Mouse (Mus musculus): ENCODE measurements around the gene Kctd6. TPM values are rescaled to one million over a fixed set of nuclear protein-coding genes. Genes with fewer than 3 reads are reported as not detected.

Gene Kctd6
- 1.6 TPM in 2 replicates for polyA plus RNA-seq (2012; rRNA removed)

DNA sequence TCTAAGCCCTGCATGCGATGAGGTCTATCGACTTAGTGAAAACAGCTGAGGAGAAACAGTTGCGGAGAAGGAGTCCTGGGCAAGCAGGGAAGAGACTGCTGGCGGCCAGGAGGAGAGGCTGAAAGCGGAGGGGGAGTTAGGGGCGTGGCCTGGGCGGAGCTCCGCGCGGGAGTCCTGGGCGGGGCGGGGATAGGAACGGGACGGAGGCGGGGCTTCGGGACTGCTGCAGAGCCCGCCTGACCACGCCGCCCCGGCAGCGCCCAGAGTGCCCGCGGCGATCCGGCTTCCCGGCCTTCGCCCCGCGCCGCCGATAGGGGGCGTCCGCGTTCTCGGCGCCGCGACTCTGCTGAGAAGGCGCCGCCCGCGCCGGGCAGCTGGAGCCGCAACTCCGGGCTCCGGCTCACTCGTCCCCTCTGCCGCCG lies at the start of gene Kctd6:
TSS of gene Kctd6 (plus strand) at position 338 of the 422 bp plus-strand sequence.

DNA sequence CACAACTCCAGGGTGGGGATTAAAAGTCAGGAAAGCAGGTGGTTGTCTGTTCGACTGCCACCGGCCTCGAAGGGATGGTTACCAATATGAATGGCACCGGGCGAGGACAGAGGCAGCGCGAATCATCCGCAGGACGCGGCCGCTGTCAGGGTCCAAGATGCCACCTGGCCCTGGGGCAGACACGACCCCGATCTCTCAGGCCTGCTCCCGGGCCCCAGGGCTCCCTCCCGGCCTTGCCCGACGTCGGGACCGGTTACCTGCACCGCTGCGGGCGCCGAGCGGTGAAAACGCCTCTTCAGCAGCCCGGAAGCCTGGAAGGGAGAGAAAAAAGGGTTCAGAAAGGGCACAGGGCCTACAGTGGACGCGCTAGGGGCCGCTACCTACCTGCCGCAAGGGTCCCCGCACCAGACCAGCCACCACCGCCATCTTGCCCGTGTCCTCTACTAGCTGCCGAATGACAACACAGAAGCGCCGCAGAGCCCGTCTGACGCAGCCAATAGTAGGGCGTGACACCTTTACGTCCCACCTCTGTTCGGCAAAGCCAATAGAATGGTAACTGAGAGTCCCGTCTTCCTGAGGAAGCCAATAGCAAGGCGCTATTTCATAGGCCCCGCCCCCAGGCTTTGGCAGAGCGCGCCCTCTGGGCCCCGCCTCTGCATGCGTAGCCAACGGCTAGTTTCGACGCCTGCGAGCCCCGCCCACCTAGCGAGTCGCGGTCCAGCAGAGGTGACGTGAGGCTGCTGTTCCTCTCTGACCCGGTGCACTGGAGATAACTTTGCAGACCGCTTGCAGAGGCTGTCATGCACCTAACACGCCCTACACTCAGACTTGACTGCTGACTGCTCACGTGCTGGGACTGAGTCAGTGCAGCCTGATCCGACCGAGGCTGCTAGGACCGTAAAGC lies 41.2 kb upstream of the Kctd6 start, which contains the start of gene Pdhb:
TSS of gene Pdhb (minus strand) at position 519 of the 904 bp plus-strand sequence.

DNA sequence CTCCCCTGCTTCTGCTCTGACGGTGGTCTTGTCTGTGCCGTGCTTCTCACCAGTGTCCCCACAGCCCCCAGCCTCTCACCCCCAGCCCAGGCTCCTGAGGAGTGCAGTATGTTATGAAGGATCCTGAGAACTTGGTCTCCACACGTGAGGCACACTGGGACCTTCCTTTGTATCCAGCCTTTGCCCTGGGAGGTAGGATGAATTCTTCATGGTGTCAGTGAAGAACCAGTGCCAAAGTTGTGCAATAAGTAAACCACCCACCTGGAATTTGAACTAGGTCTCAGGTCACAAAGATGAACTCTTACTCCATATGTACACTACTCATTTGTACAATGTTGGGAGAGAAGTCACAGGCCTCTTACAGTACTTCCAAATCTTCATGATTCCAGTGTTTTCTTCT lies 45.2 kb downstream of the Kctd6 start, which contains the start of gene Acox2:
TSS of gene Acox2 (minus strand) at position 188 of the 400 bp plus-strand sequence.

Other genes with a start within 250 kb of the Kctd6 start
- gene Dnase1l3, start 219.6 kb upstream of the Kctd6 start, polyA plus RNA-seq (2012; rRNA removed): 2.1 and 3.4 TPM in 2 replicates
- 14.6 and 15.5 TPM in 2 replicates for gene Abhd6, start 211.2 kb upstream of the Kctd6 start, polyA plus RNA-seq (2012; rRNA removed)
- gene Rpp14, start 133.8 kb upstream of the Kctd6 start, polyA plus RNA-seq (2012; rRNA removed): 1.1 and 1.2 TPM in 2 replicates
- gene Pxk, start 115.9 kb upstream of the Kctd6 start, polyA plus RNA-seq (2012; rRNA removed): 7.9 and 14.1 TPM in 2 replicates
- 9.6 and 12.8 TPM in 2 replicates for gene Pdhb, start 41.1 kb upstream of the Kctd6 start, polyA plus RNA-seq (2012; rRNA removed)
- 19.1 and 24.2 TPM in 2 replicates for gene Acox2, start 45.2 kb downstream of the Kctd6 start, polyA plus RNA-seq (2012; rRNA removed)
- 0.31 and 1.1 TPM in 2 replicates for gene Fam107a, start 103.9 kb downstream of the Kctd6 start, polyA plus RNA-seq (2012; rRNA removed)
- 56.5 and 71.0 TPM in 2 replicates for gene Oit1, start 164.6 kb downstream of the Kctd6 start, polyA plus RNA-seq (2012; rRNA removed)

Data from stomach, adult 2 months (tissue).